Mouse (Mus musculus): ENCODE results near the gene Mtfmt.
A peak's percentile ranks its signal among the peaks of the same experiment; 100 is the strongest.

The Mtfmt gene

GRCm38 (mm10) chr9:65435671-65436301, at the start of gene Mtfmt:
Mtfmt (plus strand) TSS chr9:65435782.
- peak; percentile 84 for DNase-seq (ENCODE audit: low spot score)

GRCm38 (mm10) chr9:65386373-65387140, 49.0 kb upstream of the Mtfmt start:
- DNase-seq (ENCODE audit: low spot score), result no peak

- DNase-seq (ENCODE audit: low spot score), result no peak
These were observed 44.6 kb upstream of the Mtfmt start for GRCm38 (mm10) chr9:65390752-65391612.

- no peak for DNase-seq (ENCODE audit: low spot score)
These were observed 44.0 kb upstream of the Mtfmt start, which contains the start of gene Kbtbd13 for GRCm38 (mm10) chr9:65391613-65391964. Kbtbd13 (minus strand) TSS chr9:65391652.

GRCm38 (mm10) chr9:65392638-65393364, 42.8 kb upstream of the Mtfmt start:
- no peak for DNase-seq (ENCODE audit: low spot score)

- no peak for DNase-seq (ENCODE audit: low spot score)
These were observed 42.0 kb upstream of the Mtfmt start for GRCm38 (mm10) chr9:65393606-65394005.

GRCm38 (mm10) chr9:65394360-65394759, 41.2 kb upstream of the Mtfmt start:
- DNase-seq (ENCODE audit: low spot score), result no peak

GRCm38 (mm10) chr9:65398279-65398678, 37.3 kb upstream of the Mtfmt start, which contains the start of gene Rasl12:
Rasl12 (plus strand) TSS chr9:65398506.
- peak; percentile 55 for DNase-seq (ENCODE audit: low spot score)

GRCm38 (mm10) chr9:65399934-65400333, 35.6 kb upstream of the Mtfmt start:
- no peak for DNase-seq (ENCODE audit: low spot score)

GRCm38 (mm10) chr9:65404331-65405183, 31.0 kb upstream of the Mtfmt start:
- DNase-seq (ENCODE audit: low spot score), result no peak

GRCm38 (mm10) chr9:65405184-65405449, 30.5 kb upstream of the Mtfmt start:
- DNase-seq (ENCODE audit: low spot score), result no peak

- DNase-seq (ENCODE audit: low spot score), result no peak
These were observed 28.3 kb upstream of the Mtfmt start for GRCm38 (mm10) chr9:65407327-65407726.

GRCm38 (mm10) chr9:65407861-65408260, 27.7 kb upstream of the Mtfmt start:
- peak; percentile 40 for DNase-seq (ENCODE audit: low spot score)

GRCm38 (mm10) chr9:65408871-65409295, 26.7 kb upstream of the Mtfmt start:
- DNase-seq (ENCODE audit: low spot score), result no peak

- DNase-seq (ENCODE audit: low spot score), result no peak
These were observed 25.2 kb upstream of the Mtfmt start for GRCm38 (mm10) chr9:65410378-65410777.

- DNase-seq (ENCODE audit: low spot score), result no peak
These were observed 24.3 kb upstream of the Mtfmt start for GRCm38 (mm10) chr9:65411326-65411725.

GRCm38 (mm10) chr9:65417738-65418137, 17.8 kb upstream of the Mtfmt start:
- no peak for DNase-seq (ENCODE audit: low spot score)

- DNase-seq (ENCODE audit: low spot score), result no peak
These were observed 15.9 kb upstream of the Mtfmt start for GRCm38 (mm10) chr9:65419633-65420032.

GRCm38 (mm10) chr9:65422760-65423501, 12.7 kb upstream of the Mtfmt start, which contains the start of gene Slc51b:
Slc51b (minus strand) TSS chr9:65422955.
- DNase-seq (ENCODE audit: low spot score), result no peak

GRCm38 (mm10) chr9:65424393-65424792, 11.2 kb upstream of the Mtfmt start:
- no peak for DNase-seq (ENCODE audit: low spot score)
